In the genomic region with DNA sequence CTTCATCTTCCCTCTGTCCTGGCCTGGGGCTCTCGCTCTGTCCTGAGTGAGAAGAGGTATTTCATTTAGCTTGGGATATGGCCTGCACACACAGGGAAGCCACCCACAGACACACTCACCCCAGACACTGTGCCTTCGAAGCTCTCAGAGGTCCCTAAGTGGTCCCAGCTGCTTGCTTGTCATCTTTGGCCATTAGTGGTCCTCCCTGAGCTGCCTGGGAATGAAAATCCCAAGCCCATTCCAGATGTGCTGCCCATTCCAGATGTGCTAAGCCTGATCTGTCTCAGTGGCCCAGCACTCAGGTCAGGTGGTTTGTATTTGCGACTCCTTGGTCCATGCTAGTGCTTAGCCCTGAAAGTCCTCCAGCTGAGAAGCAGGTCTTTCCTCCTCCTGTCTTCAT, we compare ENCODE assay signal across 16 mouse cellular contexts. TPM values are rescaled to one million over a fixed set of nuclear protein-coding genes. Genes with fewer than 3 reads are reported as not detected.
DNase-seq lines count a peak whose midpoint lies in the region; ATAC-seq and TF ChIP-seq lines count a peak whose summit lies in the region.
"Had no signal": no experiment of that assay in that cellular context is flagged by ENCODE, and none has a peak within 500 bp of the region (broad histone marks: within the 10 kb centered on the region; RNA-seq: fewer than 3 reads in every experiment).

No protein-coding gene starts in this region.

- H3K27me3 ChIP-seq in cerebellum, adult 2 months (ENCODE audit: control insufficient read depth, insufficient read depth, low read length) = no peaks in the 10 kb centered on the region
- peaks cover 12% of the 10 kb centered on the region; the same call in 1 of the 2 replicates for H3K27me3 ChIP-seq in embryonic facial prominence, embryonic 11.5 days (ENCODE audit: control insufficient read depth, insufficient read depth, low read length)
- H3K27me3 ChIP-seq in hindbrain, embryonic 13.5 days = no peaks in the 10 kb centered on the region
- H3K27me3 ChIP-seq in midbrain, embryonic 15.5 days (replicated peaks) = no peaks in the 10 kb centered on the region

- no peak for TF ChIP-seq POLR2A in cerebellum, adult 2 months (IDR thresholded peaks at IDR 0.05; ENCODE audit: borderline replicate concordance, insufficient read depth, low read length)

- no peak overlapping the region for H3K27ac ChIP-seq in cerebellum, adult 2 months (ENCODE audit: insufficient read depth, low read length)
- no peak overlapping the region for H3K27ac ChIP-seq in embryonic facial prominence, embryonic 11.5 days (replicated peaks; ENCODE audit: low read depth, low read length)
- H3K27ac ChIP-seq in hindbrain, embryonic 13.5 days = peak overlapping the region; percentile 98
- H3K27ac ChIP-seq in midbrain, embryonic 15.5 days = 0 out of 2 replicates have a peak overlapping the region, but pooled peaks have one; percentile 3
- H3K27ac ChIP-seq: embryonic facial prominence, embryonic 13.5 days; kidney, postnatal 0 days; liver, embryonic 15.5 days; stomach, embryonic 15.5 days had no signal

- H3K4me2 ChIP-seq in embryonic facial prominence, embryonic 11.5 days (ENCODE audit: low read depth, low read length) = no peak overlapping the region
- H3K4me2 ChIP-seq in hindbrain, embryonic 13.5 days = peak overlapping the region; percentile 63
- H3K4me2 ChIP-seq in midbrain, embryonic 15.5 days = peak overlapping the region; percentile 68
- H3K4me2 ChIP-seq: liver, embryonic 15.5 days; stomach, embryonic 15.5 days had no signal

- WGBS in cerebellum, adult 2 months = 40% methylated on average over 3 of the region's 3 CpGs
- WGBS in embryonic facial prominence, embryonic 11.5 days = 36% methylated on average over 3 of the region's 3 CpGs
- 35% methylated on average over 3 of the region's 3 CpGs for WGBS in hindbrain, embryonic 13.5 days
- WGBS in midbrain, embryonic 15.5 days = 44% methylated on average over 3 of the region's 3 CpGs

- H3K36me3 ChIP-seq in embryonic facial prominence, embryonic 11.5 days (replicated peaks; ENCODE audit: control insufficient read depth, insufficient read depth, low read depth, low read length) = no peaks in the 10 kb centered on the region
- H3K36me3 ChIP-seq in hindbrain, embryonic 13.5 days = 0 out of 2 replicates have a peak, but pooled peaks cover 4% of the 10 kb centered on the region
- H3K36me3 ChIP-seq in midbrain, embryonic 15.5 days (replicated peaks) = no peaks in the 10 kb centered on the region
- H3K36me3 ChIP-seq: embryonic facial prominence, embryonic 13.5 days; liver, embryonic 15.5 days; stomach, embryonic 15.5 days had no signal

- peaks cover 21% of the 10 kb centered on the region for H3K4me1 ChIP-seq in cerebellum, adult 2 months (ENCODE audit: control insufficient read depth, insufficient read depth, low read length)
- H3K4me1 ChIP-seq in embryonic facial prominence, embryonic 11.5 days (ENCODE audit: control insufficient read depth, insufficient read depth, low read length) = peaks cover 2% of the 10 kb centered on the region; the same call in 1 of the 2 replicates
- peaks cover 41% of the 10 kb centered on the region for H3K4me1 ChIP-seq in hindbrain, embryonic 13.5 days (replicated peaks)
- H3K4me1 ChIP-seq in midbrain, embryonic 15.5 days = peaks cover 41% of the 10 kb centered on the region

- no peak for TF ChIP-seq CTCF in cerebellum, adult 2 months (IDR thresholded peaks at IDR 0.05; ENCODE audit: borderline replicate concordance, insufficient read depth, low read depth, low read length)

- no peak for ATAC-seq in embryonic facial prominence, embryonic 11.5 days (replicated peaks; ENCODE audit: insufficient number of reproducible peaks, low FRiP score, low TSS enrichment, low read depth)
- no peak for ATAC-seq in hindbrain, embryonic 13.5 days (ENCODE audit: low FRiP score)
- ATAC-seq in midbrain, embryonic 15.5 days (replicated peaks) = no peak
- ATAC-seq in inflammation-experienced regulatory T-cells, adult 6 months = no peak
- ATAC-seq: activated CD4-positive, CD25-positive, alpha-beta regulatory T cell, adult 4 months had no signal

- peak overlapping the region; percentile 99 for H3K4me3 ChIP-seq in cerebellum, adult 2 months (replicated peaks; ENCODE audit: insufficient read depth, low read depth, low read length)
- no peak overlapping the region for H3K4me3 ChIP-seq in embryonic facial prominence, embryonic 11.5 days (ENCODE audit: low read depth, low read length)
- peak overlapping the region; percentile 82 for H3K4me3 ChIP-seq in hindbrain, embryonic 13.5 days
- peak overlapping the region; percentile 92 for H3K4me3 ChIP-seq in midbrain, embryonic 15.5 days
- H3K4me3 ChIP-seq: embryonic facial prominence, embryonic 13.5 days; liver, embryonic 15.5 days; stomach, embryonic 15.5 days had no signal

- DNase-seq in cerebellum, adult 2 months = no peak
- DNase-seq in cerebellum, adult 18-20 months = no peak
- DNase-seq in embryonic facial prominence, embryonic 11.5 days (ENCODE audit: low spot score) = peak; percentile 56
- no peak for DNase-seq in natural killer cell, adult 2 months (ENCODE audit: low spot score in 2 of 2)
- no peak for DNase-seq in layer of hippocampus, adult 9-10 months (ENCODE audit: low spot score)
- DNase-seq: cerebellum, adult 9-10 months; left cerebral cortex, postnatal 4 days; thymus, postnatal 14 days had no signal

- H3K9me3 ChIP-seq in embryonic facial prominence, embryonic 11.5 days (replicated peaks; ENCODE audit: control insufficient read depth, low read length) = no peaks in the 10 kb centered on the region
- H3K9me3 ChIP-seq in hindbrain, embryonic 13.5 days = no peaks in the 10 kb centered on the region
- no peaks in the 10 kb centered on the region for H3K9me3 ChIP-seq in midbrain, embryonic 15.5 days
- H3K9me3 ChIP-seq: embryonic facial prominence, embryonic 13.5 days; liver, embryonic 15.5 days; stomach, embryonic 15.5 days had no signal

- H3K9ac ChIP-seq in embryonic facial prominence, embryonic 11.5 days (replicated peaks; ENCODE audit: low read length) = no peak overlapping the region
- H3K9ac ChIP-seq in hindbrain, embryonic 13.5 days = peak overlapping the region; percentile 96
- peak overlapping the region; percentile 89; the same call in 1 of the 2 replicates for H3K9ac ChIP-seq in midbrain, embryonic 15.5 days
- H3K9ac ChIP-seq: embryonic facial prominence, embryonic 13.5 days; liver, embryonic 15.5 days; stomach, embryonic 15.5 days had no signal

RNA-seq across cellular contexts. Expression of gene Sptbn2, which starts 2.9 kb away (rescaled TPM):
- 132 and 147 TPM in 2 replicates for polyA plus RNA-seq in cerebellum, adult 2 months (2012; rRNA removed)
- 5.3 and 5.4 TPM in 2 replicates for polyA plus RNA-seq in embryonic facial prominence, embryonic 11.5 days (2014; fragmentation: Nextera tagmentation; extraction: Ambion mirVana)
- polyA plus RNA-seq in hindbrain, embryonic 13.5 days (2015; fragmentation: Nextera tagmentation; extraction: Ambion mirVana) = 30.0 and 33.3 TPM in 2 replicates
- 35.2 and 39.8 TPM in 2 replicates for polyA plus RNA-seq in midbrain, embryonic 15.5 days (2015; fragmentation: Nextera tagmentation; extraction: Ambion mirVana)
- under 1 TPM in 2 of 3 experiments, not detected in 1; 0.17 to 0.20 TPM for polyA plus RNA-seq in inflammation-experienced regulatory T-cells, adult 6 months (2017; shearing (Covaris generic))

RNA-seq across cellular contexts. Expression of gene Gm960, which starts 15.4 kb away (rescaled TPM):
- 4.6 and 5.4 TPM in 2 replicates for polyA plus RNA-seq in cerebellum, adult 2 months (2012; rRNA removed)
- polyA plus RNA-seq in embryonic facial prominence, embryonic 11.5 days (2014; fragmentation: Nextera tagmentation; extraction: Ambion mirVana) = 3.7 and 4.4 TPM in 2 replicates
- polyA plus RNA-seq in hindbrain, embryonic 13.5 days (2015; fragmentation: Nextera tagmentation; extraction: Ambion mirVana) = 3.8 and 4.3 TPM in 2 replicates
- polyA plus RNA-seq in midbrain, embryonic 15.5 days (2015; fragmentation: Nextera tagmentation; extraction: Ambion mirVana) = 5.6 and 7.7 TPM in 2 replicates
- polyA plus RNA-seq in inflammation-experienced regulatory T-cells, adult 6 months (2017; shearing (Covaris generic)) = not detected
- polyA plus RNA-seq: activated CD4-positive, CD25-positive, alpha-beta regulatory T cell, adult 4 months had no signal

RNA-seq across cellular contexts. Expression of gene Rbm4b, which starts 42.4 kb away (rescaled TPM):
- polyA plus RNA-seq in cerebellum, adult 2 months (2012; rRNA removed) = 29.8 and 30.5 TPM in 2 replicates
- polyA plus RNA-seq in embryonic facial prominence, embryonic 11.5 days (2014; fragmentation: Nextera tagmentation; extraction: Ambion mirVana) = 110 and 116 TPM in 2 replicates
- 188 and 189 TPM in 2 replicates for polyA plus RNA-seq in hindbrain, embryonic 13.5 days (2015; fragmentation: Nextera tagmentation; extraction: Ambion mirVana)
- 180 and 188 TPM in 2 replicates for polyA plus RNA-seq in midbrain, embryonic 15.5 days (2015; fragmentation: Nextera tagmentation; extraction: Ambion mirVana)
- polyA plus RNA-seq in inflammation-experienced regulatory T-cells, adult 6 months (2017; shearing (Covaris generic)) = 100 to 1,000 TPM in 1 of 3 experiments, 10 to 100 TPM in 2; 59.9 to 134 (median 96.8) TPM

Comparison
In these comparisons a context has a peak if more than half of its experiments do, and no peak if none do; other contexts are left out.
1. H3K27ac ChIP-seq: peak in hindbrain, embryonic 13.5 days (single experiment) and midbrain, embryonic 15.5 days (single experiment); none in cerebellum, adult 2 months (single experiment) and embryonic facial prominence, embryonic 11.5 days (single experiment).